Mouse (Mus musculus): Measurements from ENCODE around the gene Clasp1. TPM values are rescaled to one million over a fixed set of nuclear protein-coding genes. Genes with fewer than 3 reads are reported as not detected.

Gene Clasp1
- total and polyA plus RNA-seq, 3 experiments = 13.9 to 21.3 TPM; not detected in 1

GRCm38 (mm10) chr1:118409249-118409648 lies 20.4 kb downstream of the Clasp1 start:
- TF ChIP-seq MEF2A (IDR thresholded peaks at IDR 0.05; ENCODE audit: extremely low read depth, insufficient replicate concordance, low read depth, low read length, poor library complexity, severe bottlenecking) (no peak), GATA1 (IDR thresholded peaks at IDR 0.05; ENCODE audit: low read depth, low read length) (no peak), MAX (IDR thresholded peaks at IDR 0.05; ENCODE audit: low read length) (no peak), HCFC1 (IDR thresholded peaks at IDR 0.05; ENCODE audit: low read depth, low read length) (no peak), SIN3A (IDR thresholded peaks at IDR 0.05; ENCODE audit: low read length) (no peak), NRF1 (IDR thresholded peaks at IDR 0.05; ENCODE audit: insufficient read depth, low read depth, low read length, poor library complexity, severe bottlenecking) (no peak), POLR2A (IDR thresholded peaks at IDR 0.05; ENCODE audit: control insufficient read depth in 1 of 2, insufficient read depth in 1 of 2, low read depth in 1 of 2, low read length in 2 of 2, poor library complexity in 1 of 2) (no peak)
- Histone ChIP-seq H3K27me3 (ENCODE audit: control insufficient read depth in 1 of 2, insufficient read depth in 2 of 2, low read length in 2 of 2) (no peaks in the 10 kb centered on the region), H3K4me1 (ENCODE audit: control insufficient read depth in 1 of 2, insufficient read depth in 2 of 2, low read length in 2 of 2) (peaks cover 8 to 17% of the 10 kb centered on the region in 2 experiments), H3K4me3 (ENCODE audit: control insufficient read depth in 1 of 2, insufficient read depth in 1 of 2, low read depth in 2 of 2, low read length in 2 of 2) (no peak overlapping the region), H3K27ac (ENCODE audit: control insufficient read depth, low read depth, low read length) (no peak overlapping the region), H3K79me2 (ENCODE audit: control insufficient read depth, insufficient read depth, low read length, poor library complexity) (peaks cover 9% of the 10 kb centered on the region; the same call in 1 of the 2 replicates), H3K9ac (ENCODE audit: control insufficient read depth, low read depth, low read length, poor library complexity, severe bottlenecking) (no peak overlapping the region), H3K9me3 (replicated peaks; ENCODE audit: insufficient read depth, low read length) (no peaks in the 10 kb centered on the region), H3K36me3 (ENCODE audit: control insufficient read depth in 1 of 2, insufficient read depth in 2 of 2, low read length in 2 of 2) (peaks cover 0 to 18% of the 10 kb centered on the region in 2 experiments)
- DNase-seq (ENCODE audit: low read depth, low spot score) = no peak

- H3K4me3 ChIP-seq (ENCODE audit: control insufficient read depth in 1 of 2, insufficient read depth in 1 of 2, low read depth in 2 of 2, low read length in 2 of 2) = no peak overlapping the region
- H3K36me3 ChIP-seq (ENCODE audit: control insufficient read depth in 1 of 2, insufficient read depth in 2 of 2, low read length in 2 of 2) = peaks cover 0 to 18% of the 10 kb centered on the region in 2 experiments
- H3K27me3 ChIP-seq (ENCODE audit: control insufficient read depth in 1 of 2, insufficient read depth in 2 of 2, low read length in 2 of 2) = no peaks in the 10 kb centered on the region
- no peaks in the 10 kb centered on the region for H3K9me3 ChIP-seq (replicated peaks; ENCODE audit: insufficient read depth, low read length)
- no peak for TF ChIP-seq CHD1 (IDR thresholded peaks at IDR 0.05; ENCODE audit: low read depth, low read length)
- no peak for TF ChIP-seq UBTF (IDR thresholded peaks at IDR 0.05; ENCODE audit: borderline replicate concordance, insufficient read depth, low read depth, low read length)
- no peak for TF ChIP-seq ZMIZ1 (IDR thresholded peaks at IDR 0.05; ENCODE audit: low read depth, low read length)
- TF ChIP-seq GABPA (IDR thresholded peaks at IDR 0.05; ENCODE audit: low read depth, low read length) = no peak
- TF ChIP-seq MAZ (IDR thresholded peaks at IDR 0.05; ENCODE audit: low read depth, low read length) = no peak
- TF ChIP-seq TAL1 (IDR thresholded peaks at IDR 0.05; ENCODE audit: low read length) = no peak
- TF ChIP-seq HCFC1 (IDR thresholded peaks at IDR 0.05; ENCODE audit: low read depth, low read length) = no peak
- TF ChIP-seq ELF1 (IDR thresholded peaks at IDR 0.05; ENCODE audit: low read depth, low read length) = no peak
- no peak for TF ChIP-seq USF1 (IDR thresholded peaks at IDR 0.05; ENCODE audit: low read depth, low read length)
- TF ChIP-seq MAX (IDR thresholded peaks at IDR 0.05; ENCODE audit: low read length) = no peak
- no peak for TF ChIP-seq RAD21 (IDR thresholded peaks at IDR 0.05; ENCODE audit: low read depth, low read length)
- no peak for TF ChIP-seq POLR2A (IDR thresholded peaks at IDR 0.05; ENCODE audit: control insufficient read depth in 1 of 2, insufficient read depth in 1 of 2, low read depth in 1 of 2, low read length in 2 of 2, poor library complexity in 1 of 2)
- TF ChIP-seq E2F4 (IDR thresholded peaks at IDR 0.05; ENCODE audit: borderline replicate concordance, low read depth, low read length) = no peak
- TF ChIP-seq ZKSCAN1 (IDR thresholded peaks at IDR 0.05; ENCODE audit: low read depth, low read length) = no peak
- no peak for TF ChIP-seq SIN3A (IDR thresholded peaks at IDR 0.05; ENCODE audit: low read length)
- no peak for TF ChIP-seq MAFK (IDR thresholded peaks at IDR 0.05; ENCODE audit: borderline replicate concordance, low read depth, low read length)
- no peak for TF ChIP-seq MYC (IDR thresholded peaks at IDR 0.05; ENCODE audit: low read depth, low read length)
- H3K4me1 ChIP-seq (ENCODE audit: control insufficient read depth in 1 of 2, insufficient read depth in 2 of 2, low read length in 2 of 2) = peaks cover 8 to 17% of the 10 kb centered on the region in 2 experiments
- DNase-seq (ENCODE audit: low read depth, low spot score) = no peak
- H3K27ac ChIP-seq (ENCODE audit: control insufficient read depth, low read depth, low read length) = no peak overlapping the region
- H3K9ac ChIP-seq (ENCODE audit: control insufficient read depth, low read depth, low read length, poor library complexity, severe bottlenecking) = no peak overlapping the region
- peaks cover 11% of the 10 kb centered on the region; the same call in 1 of the 2 replicates for H3K79me2 ChIP-seq (ENCODE audit: control insufficient read depth, insufficient read depth, low read length, poor library complexity)
Observed at GRCm38 (mm10) chr1:118410824-118411223, 22.0 kb downstream of the Clasp1 start.

Measured in MEL (cell line).